Mouse (Mus musculus) spleen, postnatal 14 days (tissue): ENCODE measurements around the gene Serpina3n.
"Not testable (repeated sequence)": the region's sequence is repeated elsewhere in the genome, so short reads cannot be mapped to it uniquely, and the experiment has no call there.

Experiments used
- DNase-seq, 2 experiments: peaks; one replicate each; pipeline ENCODE4 v3.0.0; 2021 to 2022; ENCODE audit warnings: low spot score in 2 of 2

Serpina3n gene

DNA sequence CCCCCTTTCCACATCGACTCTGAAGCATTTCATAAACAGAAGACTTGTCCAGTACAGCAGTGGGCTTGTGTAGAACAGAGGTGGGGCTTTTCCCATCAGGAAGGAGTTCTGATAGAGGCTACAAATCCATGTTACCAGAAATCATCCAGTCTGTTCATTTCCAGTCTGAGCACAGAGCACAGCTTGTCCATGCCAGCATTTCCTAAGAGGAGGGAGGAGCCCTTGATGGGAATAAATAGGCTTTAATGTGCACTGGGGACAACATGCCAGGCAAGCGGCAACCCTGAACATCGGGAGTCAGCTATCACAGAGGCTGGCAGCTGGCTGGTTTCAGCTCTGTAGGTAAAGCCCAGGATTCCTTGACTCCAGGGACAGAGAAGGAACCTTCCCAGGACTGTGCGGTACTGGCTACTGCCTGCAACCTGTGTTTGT, at the start of gene Serpina3n:
Serpina3n (plus strand) TSS at position 276 of the 432 bp plus-strand sequence.
- DNase-seq = no peak

- DNase-seq = no peak
Measured at GRCm38 (mm10) chr12:104369986-104370385, 36.5 kb upstream of the Serpina3n start.

- DNase-seq = not testable (repeated sequence)
Measured at GRCm38 (mm10) chr12:104377179-104377578, 29.4 kb upstream of the Serpina3n start.

DNA sequence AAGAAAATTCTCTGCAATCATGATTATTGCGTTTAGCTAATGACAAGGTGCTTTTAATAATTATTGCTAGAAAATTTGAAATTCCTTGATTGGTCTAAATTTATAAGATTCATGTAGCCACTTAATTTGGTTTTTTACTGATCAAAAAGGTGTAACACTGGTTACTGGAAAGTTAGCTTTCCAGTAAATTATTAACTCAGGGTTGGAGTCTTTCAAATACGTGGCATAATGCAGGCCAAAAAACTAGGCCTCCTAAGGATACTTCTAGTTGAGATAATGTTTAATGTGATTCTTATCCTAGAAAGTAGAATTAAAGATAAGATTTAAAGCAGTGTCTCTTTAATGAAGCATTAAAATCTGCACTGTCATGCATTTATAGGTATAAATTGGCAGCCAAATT, 28.2 kb upstream of the Serpina3n start:
- not testable (repeated sequence) for DNase-seq

DNA sequence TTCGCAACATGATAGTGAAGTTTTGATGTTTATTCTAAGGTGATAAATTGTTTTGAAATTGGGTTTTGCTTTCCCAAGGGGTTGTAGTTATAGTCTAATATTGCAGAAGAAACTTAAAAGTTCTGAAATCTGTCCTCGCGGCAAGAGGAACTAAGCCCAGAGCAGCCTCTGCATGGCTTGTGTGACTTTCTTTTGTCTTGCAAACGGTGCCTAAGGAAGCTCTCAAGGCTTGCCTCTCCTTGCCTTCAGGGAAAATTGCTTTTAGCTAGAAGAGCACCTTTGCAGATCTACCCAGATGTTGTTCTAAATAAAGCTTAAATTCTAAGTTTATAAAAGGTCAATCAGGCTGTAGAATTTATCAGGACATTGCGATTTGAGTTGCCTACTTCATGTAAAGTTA, 27.7 kb upstream of the Serpina3n start:
- not testable (repeated sequence) for DNase-seq

- no peak for DNase-seq
Measured at GRCm38 (mm10) chr12:104379856-104380255, 26.7 kb upstream of the Serpina3n start.

- DNase-seq = not testable (repeated sequence)
Measured at GRCm38 (mm10) chr12:104381071-104381604, 25.4 kb upstream of the Serpina3n start.

GRCm38 (mm10) chr12:104385987-104386386, 20.5 kb upstream of the Serpina3n start:
- DNase-seq = not testable (repeated sequence)

DNA sequence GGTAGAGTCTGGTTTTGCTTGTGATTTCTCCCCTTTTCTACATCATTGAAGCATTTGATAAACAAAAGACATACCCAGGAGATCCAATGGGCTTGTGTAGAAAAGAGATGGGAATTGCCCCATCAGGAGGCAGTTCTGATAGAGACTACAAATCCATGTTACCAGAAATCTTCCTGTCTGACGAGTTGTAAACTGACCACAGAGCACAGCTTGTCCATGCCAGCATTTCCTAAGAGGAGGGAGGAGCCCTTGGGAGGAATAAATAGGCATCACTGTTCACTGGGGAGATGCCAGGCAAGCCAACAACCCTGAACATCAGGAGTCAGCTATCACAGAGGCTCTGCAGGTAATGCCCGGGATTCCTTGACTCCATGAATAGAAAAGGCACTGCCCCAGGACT, 19.7 kb upstream of the Serpina3n start:
- DNase-seq = not testable (repeated sequence)

- DNase-seq = no peak
Measured at GRCm38 (mm10) chr12:104388477-104388876, 18.1 kb upstream of the Serpina3n start.

DNA sequence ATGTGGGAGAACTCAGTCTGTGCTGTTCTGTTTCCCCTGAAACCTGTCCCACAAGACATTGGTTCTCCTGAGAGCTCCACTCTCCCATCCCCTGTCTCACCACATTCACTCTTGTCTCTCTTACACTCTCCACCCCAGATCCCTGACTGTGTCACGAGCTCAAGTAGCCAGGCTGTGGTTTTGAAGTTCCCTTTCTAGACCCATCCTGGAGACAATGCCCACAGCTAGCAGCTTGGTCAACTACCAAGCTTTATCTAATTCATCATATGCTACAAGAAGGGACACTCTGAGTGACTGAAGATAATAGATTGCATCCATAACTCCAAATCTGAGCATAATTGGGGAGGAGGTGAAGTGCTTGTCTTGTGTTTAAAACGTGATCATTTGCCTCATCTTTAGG, 15.5 kb upstream of the Serpina3n start:
- DNase-seq = not testable (repeated sequence)

- no peak for DNase-seq
Measured at GRCm38 (mm10) chr12:104403968-104404367, 2.6 kb upstream of the Serpina3n start.

DNA sequence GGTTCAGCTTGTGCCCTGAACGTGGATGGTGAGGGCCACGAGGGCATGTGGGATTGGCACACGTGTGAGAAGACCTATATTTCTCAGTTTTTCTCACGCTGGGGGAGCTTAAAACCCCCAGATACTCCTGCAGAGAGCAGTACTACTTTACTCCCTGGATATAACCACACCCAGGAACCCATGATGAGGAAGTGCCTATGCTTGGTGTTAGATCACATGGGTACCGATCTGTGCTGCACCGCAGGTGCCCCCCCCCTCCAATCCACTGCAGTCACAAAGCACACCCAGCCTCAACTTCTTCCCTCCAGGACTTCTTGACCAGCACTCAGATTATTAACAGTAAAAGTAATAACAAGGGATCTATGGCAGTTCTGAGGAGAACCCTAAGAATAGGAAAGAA, 6.0 kb downstream of the Serpina3n start:
- DNase-seq = no peak

DNA sequence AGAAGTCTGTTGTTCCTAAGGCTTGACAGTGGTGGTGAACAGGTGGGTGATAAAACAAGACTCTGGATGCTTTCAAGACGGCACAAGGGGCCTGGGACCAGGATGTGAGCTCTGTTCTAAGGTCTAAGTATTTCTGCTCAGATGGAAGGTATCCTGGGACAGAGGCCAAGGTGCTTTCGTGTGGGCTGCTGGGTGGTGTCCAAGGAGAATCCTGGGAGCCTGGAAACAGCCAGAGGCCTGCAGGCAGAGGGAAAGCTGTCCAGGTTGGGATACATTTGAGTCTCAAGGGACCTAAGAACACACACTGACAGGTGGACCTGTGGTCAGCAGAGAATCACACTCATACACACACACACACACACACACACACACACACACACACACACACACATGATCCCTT, 8.0 kb downstream of the Serpina3n start:
- DNase-seq = no peak

- DNase-seq = no peak
Measured at GRCm38 (mm10) chr12:104415625-104416315, 9.2 kb downstream of the Serpina3n start.

DNA sequence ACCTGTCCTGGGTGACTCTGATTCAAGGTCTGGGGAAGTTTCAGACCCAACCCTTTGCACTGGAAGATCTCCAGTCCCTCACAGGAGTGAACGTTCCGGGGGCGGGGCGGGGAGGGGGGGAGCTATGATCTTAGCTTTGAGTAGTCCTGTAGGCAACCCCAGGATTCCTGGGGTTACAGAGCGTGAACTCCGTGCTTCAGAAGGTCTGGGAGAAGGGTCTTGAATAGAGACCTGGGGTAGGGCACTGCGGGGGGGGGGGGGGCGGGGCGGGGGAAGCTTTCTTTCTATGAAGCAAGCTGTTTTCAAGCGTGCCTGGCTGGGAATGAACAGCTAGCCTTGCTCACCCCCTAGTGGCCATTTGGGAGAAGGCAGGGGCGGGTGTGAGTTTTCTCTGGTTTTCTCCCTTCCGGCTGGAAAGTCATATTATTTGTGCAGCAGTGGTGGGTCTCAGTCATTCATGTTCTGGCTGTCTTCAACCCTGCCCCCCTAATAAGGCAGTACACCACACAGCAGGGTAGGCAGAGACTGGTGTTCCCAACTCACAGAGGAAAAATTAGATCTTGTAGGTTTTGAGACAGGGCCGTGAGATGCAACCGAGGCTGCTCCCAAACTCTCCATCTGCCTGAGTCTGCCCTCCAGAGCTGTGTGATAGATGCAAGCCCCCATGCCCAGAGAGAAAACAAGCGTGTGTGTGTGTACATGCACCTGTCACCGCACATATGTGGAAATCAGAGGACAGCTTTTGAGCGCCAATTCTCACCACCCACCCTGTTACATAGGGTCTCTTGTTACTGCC, 12.0 kb downstream of the Serpina3n start:
- DNase-seq = peak; percentile 31 to 48

GRCm38 (mm10) chr12:104419136-104419462, 12.6 kb downstream of the Serpina3n start:
- no peak for DNase-seq

DNA sequence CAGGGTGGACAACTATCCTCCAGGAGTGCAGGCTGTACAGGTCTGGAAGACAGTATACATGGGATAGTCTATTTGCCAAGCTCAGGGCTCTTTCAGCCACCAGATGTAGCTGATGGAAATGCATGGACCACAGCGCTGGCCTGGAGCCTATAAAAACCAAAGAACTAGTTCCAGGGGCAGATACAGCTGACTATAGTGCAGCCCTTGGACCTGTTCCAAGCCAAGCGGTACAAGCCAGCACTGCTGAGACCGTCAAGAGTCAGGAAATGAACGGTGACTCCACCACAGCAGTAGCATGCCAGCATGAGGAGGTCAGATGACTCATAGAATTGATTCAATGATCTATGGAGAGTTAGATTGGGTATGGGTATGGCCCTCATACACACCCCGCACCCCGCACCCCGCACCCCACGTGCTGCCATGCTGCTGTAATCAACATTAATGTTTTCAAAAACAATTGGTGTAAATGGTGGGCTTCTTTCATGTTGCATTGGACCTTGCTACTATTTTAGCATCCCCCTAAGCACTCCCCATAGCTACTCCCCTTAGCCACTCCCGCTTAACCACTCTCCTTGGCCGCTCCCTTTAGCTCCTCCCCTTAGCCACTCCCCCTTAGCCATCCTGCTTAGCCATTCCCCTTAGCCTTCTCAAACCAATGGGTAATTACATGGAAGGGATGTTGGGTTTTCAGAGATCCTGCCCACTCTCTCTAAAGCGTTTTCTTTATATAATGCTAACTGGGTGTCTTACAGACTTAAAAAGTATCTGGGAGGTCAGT, 16.3 kb downstream of the Serpina3n start:
- DNase-seq = no peak

DNA sequence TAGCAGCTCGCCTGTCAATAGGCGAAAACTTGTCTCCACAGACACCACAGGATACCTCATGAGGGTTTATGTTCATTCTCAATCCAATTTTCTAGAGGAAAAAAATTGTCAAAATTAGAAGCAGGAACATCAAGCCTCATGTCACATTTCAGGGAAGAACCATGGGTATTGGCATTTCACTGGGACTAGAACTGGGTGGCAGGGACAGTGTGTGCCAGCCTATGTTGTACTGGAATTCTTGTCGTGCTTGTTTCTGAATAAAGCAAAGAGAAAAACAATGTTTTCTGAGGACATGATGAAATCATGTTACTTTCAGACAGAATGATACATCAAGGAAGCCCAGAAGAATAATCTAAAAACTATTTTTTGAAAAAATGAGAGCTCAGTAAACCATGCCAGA, 19.1 kb downstream of the Serpina3n start:
- no peak for DNase-seq

DNA sequence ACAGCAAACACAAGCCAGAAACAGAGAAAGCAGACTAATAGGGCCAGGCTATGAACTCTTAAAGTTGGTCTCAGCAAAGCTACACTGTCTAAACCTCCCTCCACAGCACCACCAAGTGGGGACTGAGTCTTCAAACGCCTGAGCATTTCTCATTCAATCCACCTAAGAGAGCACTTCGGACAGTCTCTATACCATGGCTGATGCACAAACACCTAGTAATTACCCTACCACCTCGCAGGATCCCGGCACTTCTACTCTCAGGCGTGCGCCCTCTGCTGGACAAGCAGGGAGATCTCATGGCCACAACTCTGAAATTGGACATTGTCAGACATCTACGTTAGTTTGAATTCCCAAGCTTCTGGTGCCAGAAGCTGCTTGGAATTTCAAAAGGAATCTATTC, 20.4 kb downstream of the Serpina3n start:
- no peak for DNase-seq

DNA sequence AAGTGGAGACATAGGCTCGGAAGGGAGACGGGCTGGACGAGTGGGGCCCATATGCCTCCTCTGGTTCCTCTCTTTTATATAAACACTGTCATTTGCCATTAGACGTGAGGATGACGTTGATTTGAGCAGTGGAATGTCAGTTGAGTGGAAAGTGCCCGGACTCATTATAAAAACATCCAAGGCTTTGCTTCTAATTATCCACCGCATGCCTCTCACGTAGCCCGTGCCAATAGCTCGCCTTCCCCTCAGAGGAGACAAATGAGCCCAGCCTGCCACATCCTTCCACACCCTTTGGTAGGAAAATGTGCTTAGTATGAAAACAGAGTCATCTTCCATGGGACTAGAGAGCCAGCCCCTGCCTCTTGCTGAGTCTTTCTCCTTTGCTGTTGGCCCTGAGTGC, 24.8 kb downstream of the Serpina3n start:
- no peak for DNase-seq

- DNase-seq = no peak
Measured at GRCm38 (mm10) chr12:104433214-104433613, 26.7 kb downstream of the Serpina3n start.
